Comparison of ENCODE assay signal across 9 mouse cellular contexts in the genomic region with DNA sequence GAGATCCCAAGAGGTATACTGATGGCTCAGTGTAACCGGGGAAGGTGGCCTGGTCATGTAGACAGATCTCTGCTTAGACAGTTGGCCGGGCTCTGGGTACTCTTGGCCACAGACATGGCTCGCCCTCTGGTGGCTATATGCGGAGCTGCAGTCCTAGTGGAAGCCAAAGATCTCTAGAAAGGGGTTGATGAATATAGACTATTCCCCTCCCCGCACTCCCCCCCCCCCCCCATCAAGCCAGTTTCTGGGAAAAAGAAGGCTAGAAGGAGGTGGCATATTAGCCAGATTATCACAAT. TPM values are rescaled to one million over a fixed set of nuclear protein-coding genes. Genes with fewer than 3 reads are reported as not detected.
DNase-seq lines count a peak whose midpoint lies in the region; ATAC-seq and TF ChIP-seq lines count a peak whose summit lies in the region.
"Had no signal": no experiment of that assay in that cellular context is flagged by ENCODE, and none has a peak within 500 bp of the region (broad histone marks: within the 10 kb centered on the region; RNA-seq: fewer than 3 reads in every experiment).

No protein-coding gene starts in this region.

- no peak overlapping the region for H3K9ac ChIP-seq in liver, embryonic 11.5 days (ENCODE audit: low read depth, low read length)
- no peak overlapping the region for H3K9ac ChIP-seq in neural tube, embryonic 15.5 days (replicated peaks)
- H3K9ac ChIP-seq: midbrain, embryonic 12.5 days had no signal

- peaks cover 75% of the 10 kb centered on the region for H3K27me3 ChIP-seq in liver, embryonic 11.5 days (replicated peaks; ENCODE audit: control insufficient read depth, insufficient read depth, low read length)
- H3K27me3 ChIP-seq in neural tube, embryonic 15.5 days (replicated peaks), result peaks cover 55% of the 10 kb centered on the region

- peak; percentile 81 for TF ChIP-seq CTCF in left cerebral cortex, adult 2 months (IDR thresholded peaks at IDR 0.05)
- peak; percentile 86 for TF ChIP-seq CTCF in gastrocnemius, adult 2 months (IDR thresholded peaks at IDR 0.05)

- no peaks in the 10 kb centered on the region for H3K36me3 ChIP-seq in liver, embryonic 11.5 days (ENCODE audit: control insufficient read depth, insufficient read depth, low read length)
- no peaks in the 10 kb centered on the region for H3K36me3 ChIP-seq in neural tube, embryonic 15.5 days
- H3K36me3 ChIP-seq: midbrain, embryonic 12.5 days had no signal

- H3K4me2 ChIP-seq in liver, embryonic 11.5 days, result no peak overlapping the region
- peak overlapping the region; percentile 81; the same call in 1 of the 2 replicates for H3K4me2 ChIP-seq in neural tube, embryonic 15.5 days

- no peaks in the 10 kb centered on the region for H3K9me3 ChIP-seq in liver, embryonic 11.5 days (ENCODE audit: control insufficient read depth, low read length)
- H3K9me3 ChIP-seq in neural tube, embryonic 15.5 days (replicated peaks), result no peaks in the 10 kb centered on the region
- H3K9me3 ChIP-seq: midbrain, embryonic 12.5 days had no signal

- intact Hi-C loops in left cerebral cortex, adult 2 months (cut with DNase I), result loop anchor here (1.0 to 5.0 kb wide), 3 partner anchors 59 to 121 kb away; no protein-coding TSS in a partner anchor
- intact Hi-C loops in left cerebral cortex, postnatal 36 days (cut with DNase I), result loop anchor here (5.0 kb wide), 1 partner anchor 112 kb away; no protein-coding TSS in a partner anchor
- intact Hi-C loops in gastrocnemius, adult 2 months (cut with DNase I), result loop anchor here (1.0 to 5.0 kb wide), 3 partner anchors 21 to 433 kb away; no protein-coding TSS in a partner anchor

- H3K4me3 ChIP-seq in left cerebral cortex, adult 2 months, result no peak overlapping the region
- H3K4me3 ChIP-seq in gastrocnemius, adult 2 months, result no peak overlapping the region
- no peak overlapping the region for H3K4me3 ChIP-seq in liver, embryonic 11.5 days (ENCODE audit: low read depth, low read length)
- no peak overlapping the region for H3K4me3 ChIP-seq in neural tube, embryonic 15.5 days (replicated peaks)

- peak; percentile 70 to 79 for DNase-seq in left cerebral cortex, adult 2 months (ENCODE audit: extremely low spot score in 1 of 2, low spot score in 2 of 2)
- DNase-seq in left cerebral cortex, postnatal 36 days (ENCODE audit: low spot score in 2 of 2), result no peak
- peak; percentile 70 for DNase-seq in c-Kit-positive CD71-positive TER-119-positive erythroid progenitor cells, embryonic 14.5 days (ENCODE audit: low spot score)
- DNase-seq in gastrocnemius, adult 2 months, result peak; percentile 86
- no peak for DNase-seq in liver, embryonic 11.5 days (ENCODE audit: low spot score)
- peak; percentile 85 for DNase-seq in testis, postnatal 10 days (ENCODE audit: low spot score)

- ATAC-seq in inflammation-experienced regulatory T-cells, adult 6 months, result peak; percentile 73
- ATAC-seq in liver, embryonic 11.5 days (replicated peaks; ENCODE audit: low FRiP score), result peak; percentile 63
- no peak for ATAC-seq in neural tube, embryonic 15.5 days (ENCODE audit: low FRiP score)

- 3% methylated on average over 5 of the region's 5 CpGs for WGBS in liver, embryonic 11.5 days
- 0% methylated on average over 5 of the region's 5 CpGs for WGBS in neural tube, embryonic 15.5 days

- no peak overlapping the region for H3K27ac ChIP-seq in left cerebral cortex, adult 2 months
- H3K27ac ChIP-seq in gastrocnemius, adult 2 months, result no peak overlapping the region
- H3K27ac ChIP-seq in liver, embryonic 11.5 days (ENCODE audit: low read depth, low read length), result no peak overlapping the region
- H3K27ac ChIP-seq in neural tube, embryonic 15.5 days (replicated peaks), result no peak overlapping the region
- H3K27ac ChIP-seq: midbrain, embryonic 12.5 days had no signal

- H3K4me1 ChIP-seq in liver, embryonic 11.5 days (replicated peaks; ENCODE audit: control insufficient read depth, insufficient read depth, low read length), result peaks cover 11% of the 10 kb centered on the region
- peaks cover 38% of the 10 kb centered on the region for H3K4me1 ChIP-seq in neural tube, embryonic 15.5 days

RNA-seq across cellular contexts. Expression of a gene that starts 3.5 kb away (rescaled TPM):
- 100 to 1,000 TPM in 1 of 2 experiments, 10 to 100 TPM in 1; 99.5 to 113 TPM for total RNA-seq in left cerebral cortex, adult 2 months (2021)
- total RNA-seq in left cerebral cortex, postnatal 36 days (2021), result 10 to 100 TPM; 90.0 to 92.0 TPM
- under 1 TPM; 0.28 to 0.41 TPM for total RNA-seq in gastrocnemius, adult 2 months (2021)
- polyA plus RNA-seq in inflammation-experienced regulatory T-cells, adult 6 months (2017; shearing (Covaris generic)), result not detected
- polyA plus RNA-seq in liver, embryonic 11.5 days (2014; fragmentation: Nextera tagmentation; extraction: Ambion mirVana), result 0.66 and 1.2 TPM in 2 replicates
- polyA plus RNA-seq in neural tube, embryonic 15.5 days (2015; fragmentation: Nextera tagmentation; extraction: Ambion mirVana), result 3.6 and 3.9 TPM in 2 replicates

RNA-seq across cellular contexts. Expression of a gene that starts 46.4 kb away (rescaled TPM):
- under 1 TPM in 1 of 2 experiments, not detected in 1; 0.14 TPM for total RNA-seq in left cerebral cortex, adult 2 months (2021)
- under 1 TPM; 0.29 to 0.32 TPM for total RNA-seq in left cerebral cortex, postnatal 36 days (2021)
- 10 to 100 TPM; 26.4 to 30.2 TPM for total RNA-seq in gastrocnemius, adult 2 months (2021)
- 10 to 100 TPM in 1 of 3 experiments, 1 to 10 TPM in 2; 8.8 to 23.4 (median 9.2) TPM for polyA plus RNA-seq in inflammation-experienced regulatory T-cells, adult 6 months (2017; shearing (Covaris generic))
- 107 and 111 TPM in 2 replicates for polyA plus RNA-seq in liver, embryonic 11.5 days (2014; fragmentation: Nextera tagmentation; extraction: Ambion mirVana)
- polyA plus RNA-seq in neural tube, embryonic 15.5 days (2015; fragmentation: Nextera tagmentation; extraction: Ambion mirVana), result 5.7 and 15.2 TPM in 2 replicates

RNA-seq across cellular contexts. Expression of a gene that starts 51.3 kb away (rescaled TPM):
- total RNA-seq in left cerebral cortex, adult 2 months (2021), result under 1 TPM; 0.27 to 0.30 TPM
- under 1 TPM; 0.25 to 0.32 TPM for total RNA-seq in left cerebral cortex, postnatal 36 days (2021)
- total RNA-seq in gastrocnemius, adult 2 months (2021), result 10 to 100 TPM in 1 of 2 experiments, 1 to 10 TPM in 1; 6.3 to 11.6 TPM
- 1 to 10 TPM; 1.9 to 9.1 (median 5.9) TPM for polyA plus RNA-seq in inflammation-experienced regulatory T-cells, adult 6 months (2017; shearing (Covaris generic))
- polyA plus RNA-seq in liver, embryonic 11.5 days (2014; fragmentation: Nextera tagmentation; extraction: Ambion mirVana), result 83.2 and 101 TPM in 2 replicates
- polyA plus RNA-seq in neural tube, embryonic 15.5 days (2015; fragmentation: Nextera tagmentation; extraction: Ambion mirVana), result 1.3 and 5.0 TPM in 2 replicates

Comparison
In these comparisons a context has a peak if more than half of its experiments do, and no peak if none do; other contexts are left out.
1. DNase-seq: peak in left cerebral cortex, adult 2 months (2 of 2), c-Kit-positive CD71-positive TER-119-positive erythroid progenitor cells, embryonic 14.5 days (single experiment), gastrocnemius, adult 2 months (single experiment) and testis, postnatal 10 days (single experiment); none in left cerebral cortex, postnatal 36 days (0 of 2) and liver, embryonic 11.5 days (single experiment).
2. RNA of a gene that starts 3.5 kb away (total RNA-seq): 99.5 to 113 TPM in left cerebral cortex, adult 2 months and 90.0 to 92.0 TPM in left cerebral cortex, postnatal 36 days; 0.28 to 0.41 TPM in gastrocnemius, adult 2 months; every median in the first group is over 10 times any median in the second.
3. RNA of a gene that starts 46.4 kb away (total RNA-seq): 26.4 to 30.2 TPM in gastrocnemius, adult 2 months; 0.29 to 0.32 TPM in left cerebral cortex, postnatal 36 days and 0.14 TPM in left cerebral cortex, adult 2 months; every median in the first group is over 10 times any median in the second.
4. RNA of a gene that starts 51.3 kb away (total RNA-seq): 6.3 to 11.6 TPM in gastrocnemius, adult 2 months; 0.25 to 0.32 TPM in left cerebral cortex, postnatal 36 days and 0.27 to 0.30 TPM in left cerebral cortex, adult 2 months; every median in the first group is over 4 times any median in the second.